In genomic region chr10:91181461-91182288, GRCm38 (mm10) we compare ENCODE assay signal across 8 mouse cellular contexts. TPM values are rescaled to one million over a fixed set of nuclear protein-coding genes. Genes with fewer than 3 reads are reported as not detected.
DNase-seq lines count a peak whose midpoint lies in the region; ATAC-seq and TF ChIP-seq lines count a peak whose summit lies in the region.

No protein-coding gene starts in this region.

- H3K27me3 ChIP-seq in G1E (ENCODE audit: insufficient read depth, low read length) = no peaks in the 10 kb centered on the region
- no peaks in the 10 kb centered on the region for H3K27me3 ChIP-seq in forebrain, postnatal 0 days (ENCODE audit: insufficient read depth, low read length)
- H3K27me3 ChIP-seq in lung, embryonic 15.5 days = no peaks in the 10 kb centered on the region

- peak; percentile 86 for DNase-seq in G1E (ENCODE audit: low spot score)
- DNase-seq in cerebellum, adult 18-20 months = peak; percentile 97 to 100
- DNase-seq in forebrain, postnatal 0 days = peak; percentile 100
- DNase-seq in heart, postnatal 4 days = peak; percentile 100
- DNase-seq in layer of hippocampus, adult 8-10 months (ENCODE audit: low spot score in 2 of 2) = peak; percentile 96 to 99
- peak; percentile 96 for DNase-seq in ovary, adult 18-20 months (ENCODE audit: low spot score)
- peak; percentile 99 for DNase-seq in thymus, postnatal 0 days (ENCODE audit: low spot score)

- peak overlapping the region; percentile 99 for H3K27ac ChIP-seq in forebrain, postnatal 0 days (ENCODE audit: low read depth, low read length)
- peak overlapping the region; percentile 100 for H3K27ac ChIP-seq in lung, embryonic 15.5 days

- TF ChIP-seq CTCF in G1E (IDR thresholded peaks at IDR 0.05; ENCODE audit: low read depth, low read length) = no peak
- peak; percentile 19; the same call in 1 of the 2 replicates for TF ChIP-seq CTCF in forebrain, postnatal 0 days (IDR thresholded peaks at IDR 0.05; ENCODE audit: low read depth)

- WGBS in forebrain, postnatal 0 days = 3% methylated on average over 69 of the region's 69 CpGs
- 0% methylated on average over 69 of the region's 69 CpGs for WGBS in lung, embryonic 15.5 days

- H3K36me3 ChIP-seq in G1E (replicated peaks) = peaks cover 3% of the 10 kb centered on the region
- H3K36me3 ChIP-seq in forebrain, postnatal 0 days (ENCODE audit: insufficient read depth) = no peaks in the 10 kb centered on the region
- H3K36me3 ChIP-seq in lung, embryonic 15.5 days = no peaks in the 10 kb centered on the region

- no peaks in the 10 kb centered on the region for H3K9me3 ChIP-seq in G1E (replicated peaks)
- no peaks in the 10 kb centered on the region for H3K9me3 ChIP-seq in forebrain, postnatal 0 days (ENCODE audit: low read length)
- no peaks in the 10 kb centered on the region for H3K9me3 ChIP-seq in lung, embryonic 15.5 days

- peaks cover 49% of the 10 kb centered on the region for H3K4me1 ChIP-seq in G1E (ENCODE audit: insufficient read depth, low read depth, low read length)
- peaks cover 5% of the 10 kb centered on the region for H3K4me1 ChIP-seq in forebrain, postnatal 0 days (ENCODE audit: insufficient read depth)
- H3K4me1 ChIP-seq in lung, embryonic 15.5 days = peaks cover 27% of the 10 kb centered on the region

- peak overlapping the region; percentile 74 for H3K9ac ChIP-seq in forebrain, postnatal 0 days
- H3K9ac ChIP-seq in lung, embryonic 15.5 days = peak overlapping the region; percentile 50

- H3K4me2 ChIP-seq in forebrain, postnatal 0 days (ENCODE audit: low read depth) = peak overlapping the region; percentile 44
- H3K4me2 ChIP-seq in lung, embryonic 15.5 days = peak overlapping the region; percentile 62

- ATAC-seq in G1E (ENCODE audit: extremely low read depth, insufficient number of reproducible peaks, low FRiP score, poor library complexity, severe bottlenecking) = peak; percentile 65
- peak; percentile 90 for ATAC-seq in forebrain, postnatal 0 days
- ATAC-seq in lung, embryonic 15.5 days (ENCODE audit: borderline replicate concordance, extremely low read depth, low FRiP score, low TSS enrichment) = peak; percentile 90

- peak overlapping the region; percentile 76 for H3K4me3 ChIP-seq in G1E (ENCODE audit: low read depth, low read length)
- H3K4me3 ChIP-seq in forebrain, postnatal 0 days (ENCODE audit: low read depth, low read length) = peak overlapping the region; percentile 51
- peak overlapping the region; percentile 48 for H3K4me3 ChIP-seq in lung, embryonic 15.5 days

RNA-seq across cellular contexts. Expression of gene Tmpo, which starts 0.6 kb away (rescaled TPM):
- total RNA-seq in G1E (2014; fragmentation: Nextera tagmentation) = 263 and 390 TPM in 2 replicates
- total RNA-seq in G1E (2017) = 492 and 529 TPM in 2 replicates
- 247 and 276 TPM in 2 replicates for polyA plus RNA-seq in G1E (2012)
- 126 and 149 TPM in 2 replicates for total RNA-seq in forebrain, postnatal 0 days (2014; rRNA removed)
- 61.3 and 62.8 TPM in 2 replicates for polyA plus RNA-seq in forebrain, postnatal 0 days (2015; fragmentation: Nextera tagmentation; extraction: Ambion mirVana)
- 100 to 1,000 TPM; 186 to 192 TPM for total RNA-seq in heart, postnatal 4 days (2021)
- total RNA-seq in layer of hippocampus, adult 8-10 months (2022) = 10 to 100 TPM; 39.2 to 51.2 (median 41.8) TPM
- polyA plus RNA-seq in lung, embryonic 15.5 days (2015; fragmentation: Nextera tagmentation; extraction: Ambion mirVana) = 263 and 267 TPM in 2 replicates
- polyA plus RNA-seq in thymus, postnatal 0 days (2015; fragmentation: Nextera tagmentation; extraction: Ambion mirVana) = 234 and 263 TPM in 2 replicates

RNA-seq across cellular contexts. Expression of gene Slc25a3, which starts 57.8 kb away (rescaled TPM):
- 375 and 407 TPM in 2 replicates for total RNA-seq in G1E (2014; fragmentation: Nextera tagmentation)
- total RNA-seq in G1E (2017) = 297 and 310 TPM in 2 replicates
- polyA plus RNA-seq in G1E (2012) = 508 and 619 TPM in 2 replicates
- total RNA-seq in forebrain, postnatal 0 days (2014; rRNA removed) = 321 and 336 TPM in 2 replicates
- 529 and 607 TPM in 2 replicates for polyA plus RNA-seq in forebrain, postnatal 0 days (2015; fragmentation: Nextera tagmentation; extraction: Ambion mirVana)
- 1,000 to 10,000 TPM; 1,954 to 1,992 TPM for total RNA-seq in heart, postnatal 4 days (2021)
- total RNA-seq in layer of hippocampus, adult 8-10 months (2022) = 100 to 1,000 TPM; 490 to 567 (median 535) TPM
- 417 and 419 TPM in 2 replicates for polyA plus RNA-seq in lung, embryonic 15.5 days (2015; fragmentation: Nextera tagmentation; extraction: Ambion mirVana)
- 416 and 468 TPM in 2 replicates for polyA plus RNA-seq in thymus, postnatal 0 days (2015; fragmentation: Nextera tagmentation; extraction: Ambion mirVana)

Comparison
In these comparisons a context has a peak if more than half of its experiments do, and no peak if none do; other contexts are left out.
1. Peak in every context shown above with its lines: DNase-seq, ATAC-seq, H3K4me3 ChIP-seq and H3K27ac ChIP-seq.